Mouse (Mus musculus): Measurements from ENCODE around the gene Hexb. TPM values are rescaled to one million over a fixed set of nuclear protein-coding genes. Genes with fewer than 3 reads are reported as not detected.
"Not testable (repeated sequence)": the region's sequence is repeated elsewhere in the genome, so short reads cannot be mapped to it uniquely, and the experiment has no call there.

Hexb gene
- total RNA-seq, 2 experiments from 2014 or later = 111 to 112 TPM

DNA sequence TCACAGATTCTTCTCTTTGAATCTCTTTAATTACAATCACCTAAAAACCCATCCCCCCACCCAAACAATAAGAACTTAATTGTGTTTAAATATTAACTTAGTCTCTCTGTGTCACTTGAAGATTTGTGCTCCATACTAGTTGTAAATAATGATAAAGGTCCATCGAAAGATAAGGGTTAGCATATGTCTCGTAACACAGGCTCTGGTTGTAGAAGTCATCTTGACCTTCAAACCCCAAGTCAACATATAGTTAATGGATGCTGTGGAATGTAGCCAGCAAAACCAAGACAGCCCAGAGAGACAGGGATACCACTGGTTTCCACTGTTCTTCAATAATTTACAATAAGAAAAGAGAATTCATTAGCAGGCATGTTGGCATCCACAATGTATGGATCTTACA is 14.0 kb downstream of the Hexb start:
- no peak for DNase-seq (ENCODE audit: low spot score in 2 of 2)

DNA sequence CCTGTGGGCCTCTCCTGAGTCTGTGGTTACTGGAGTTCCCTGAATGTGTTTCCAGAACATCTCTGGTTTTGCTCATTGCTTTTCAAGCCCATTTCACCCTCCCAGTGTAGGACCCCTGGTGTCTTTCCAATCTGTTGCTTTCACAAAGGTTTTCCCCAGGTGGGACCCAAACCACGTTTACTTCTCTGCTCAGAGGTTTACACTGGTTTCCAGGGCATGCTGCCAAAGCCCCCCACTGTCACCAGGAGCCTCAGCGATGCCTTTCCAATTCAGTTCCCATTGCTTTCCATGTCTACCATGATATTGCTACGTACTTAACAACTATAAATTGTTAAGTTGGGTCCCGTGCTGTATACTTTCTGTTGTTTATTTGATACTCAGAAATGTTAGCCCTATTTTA is 15.3 kb downstream of the Hexb start:
- DNase-seq (ENCODE audit: low spot score in 2 of 2) = no peak

DNA sequence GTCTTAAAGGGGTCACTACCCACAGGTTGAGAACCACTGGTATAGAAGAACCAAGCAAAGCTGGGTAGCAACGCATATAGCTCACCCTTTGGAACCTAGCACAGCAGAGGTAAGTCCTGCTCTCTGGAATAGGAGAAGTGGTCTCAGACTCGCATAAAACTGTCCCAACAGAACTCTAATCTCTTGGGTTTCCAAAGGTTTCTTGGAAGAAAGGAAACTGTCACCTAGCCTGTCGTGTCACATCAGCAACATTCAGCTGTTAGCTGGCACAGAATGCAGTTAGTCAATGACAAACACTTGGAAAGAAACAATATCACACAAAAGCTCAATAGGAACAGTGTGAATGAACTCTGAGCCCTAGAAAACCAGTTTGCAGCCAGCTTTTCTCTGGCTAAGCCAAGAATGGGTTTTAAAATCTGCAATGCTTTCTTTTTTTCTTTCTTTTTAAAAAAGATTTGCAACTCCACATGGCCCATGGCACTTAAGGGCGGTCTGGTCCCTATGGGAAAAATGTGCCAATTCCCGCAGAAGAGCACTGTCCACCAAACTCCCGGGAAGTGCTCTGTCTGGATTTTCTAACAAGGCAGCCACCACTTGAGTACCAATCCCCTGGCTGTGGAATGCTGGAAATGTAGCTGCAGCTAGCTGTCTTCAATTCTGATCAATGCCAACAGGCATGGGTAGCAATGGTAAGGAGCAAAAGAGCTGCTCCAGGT is 17.9 kb downstream of the Hexb start:
- DNase-seq (ENCODE audit: low spot score in 2 of 2) = no peak

DNA sequence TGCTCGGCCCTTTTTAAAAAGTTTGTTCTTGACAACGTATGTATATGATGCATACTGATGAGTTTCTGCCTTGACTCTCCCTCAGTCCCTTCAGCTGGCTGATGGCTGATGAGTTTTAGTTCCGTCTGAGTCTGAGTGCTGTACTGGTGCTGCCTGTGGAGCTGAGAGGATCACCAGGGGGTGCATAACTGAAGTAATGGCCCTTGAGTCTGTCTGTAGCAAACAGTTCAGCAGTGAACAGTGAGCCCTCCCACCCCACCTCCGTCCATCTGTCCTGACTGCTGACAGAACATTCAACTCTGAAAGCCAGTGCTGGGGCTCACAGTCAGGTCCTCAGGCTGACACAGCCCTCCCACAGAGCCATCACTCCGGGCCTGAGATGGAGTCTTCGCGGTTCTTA is 19.2 kb downstream of the Hexb start:
- no peak for DNase-seq (ENCODE audit: low spot score in 2 of 2)

DNA sequence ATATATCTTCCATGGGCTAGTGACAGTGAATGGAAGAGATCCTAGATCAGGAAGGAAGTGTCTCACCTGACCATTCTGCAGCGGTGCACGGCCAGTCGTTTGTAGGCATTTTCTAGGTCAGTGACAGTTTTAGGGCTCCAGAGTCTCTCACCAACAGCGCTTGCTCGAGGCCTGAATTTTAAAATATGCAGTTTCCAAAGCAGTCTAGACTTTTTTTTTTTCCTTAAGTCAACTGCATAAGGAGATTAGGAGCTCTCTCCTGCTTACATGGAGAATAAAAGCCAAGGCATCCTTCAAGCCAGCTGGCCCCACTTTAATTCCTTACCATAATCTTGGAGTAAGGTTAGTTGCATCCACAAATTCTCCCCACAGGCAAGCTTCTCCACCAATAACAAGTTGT is 21.4 kb downstream of the Hexb start:
- DNase-seq (ENCODE audit: low spot score in 2 of 2) = no peak

DNA sequence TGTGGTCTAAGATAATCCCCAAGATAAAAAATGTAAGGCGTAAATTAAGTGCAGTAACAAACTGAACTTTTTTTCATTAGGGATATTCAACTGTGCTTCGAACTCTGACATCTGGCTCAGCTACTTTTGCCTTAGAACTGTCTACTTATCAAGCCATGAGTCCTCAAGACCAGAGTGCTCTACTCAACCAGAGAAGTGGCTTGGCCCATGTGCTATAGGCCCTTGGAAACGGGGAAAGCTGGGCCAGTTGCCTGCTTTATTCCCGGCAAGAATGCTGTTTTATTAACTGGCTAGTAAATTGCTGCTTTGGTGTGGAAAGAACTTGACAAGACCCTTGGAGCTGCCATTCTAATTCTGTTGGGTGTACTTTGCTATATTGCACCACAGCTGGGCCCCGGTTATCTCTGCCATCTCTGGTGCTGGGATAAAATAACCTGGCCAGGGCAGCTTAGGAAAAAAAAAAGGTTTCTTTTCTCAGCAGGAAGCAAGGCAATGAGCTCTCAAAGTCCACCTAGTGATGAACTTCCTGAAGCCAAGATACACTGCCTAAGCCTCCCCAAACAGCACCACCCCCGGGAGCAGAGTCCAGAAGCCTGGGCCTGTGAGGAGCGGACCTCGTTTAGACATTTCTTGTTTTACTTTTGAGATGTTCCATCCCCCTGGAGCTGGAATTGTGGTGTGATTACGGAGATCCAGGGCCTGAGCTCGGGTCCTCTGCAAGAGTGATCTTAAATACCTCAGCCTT is 22.5 kb downstream of the Hexb start:
- DNase-seq (ENCODE audit: low spot score in 2 of 2) = no peak

DNA sequence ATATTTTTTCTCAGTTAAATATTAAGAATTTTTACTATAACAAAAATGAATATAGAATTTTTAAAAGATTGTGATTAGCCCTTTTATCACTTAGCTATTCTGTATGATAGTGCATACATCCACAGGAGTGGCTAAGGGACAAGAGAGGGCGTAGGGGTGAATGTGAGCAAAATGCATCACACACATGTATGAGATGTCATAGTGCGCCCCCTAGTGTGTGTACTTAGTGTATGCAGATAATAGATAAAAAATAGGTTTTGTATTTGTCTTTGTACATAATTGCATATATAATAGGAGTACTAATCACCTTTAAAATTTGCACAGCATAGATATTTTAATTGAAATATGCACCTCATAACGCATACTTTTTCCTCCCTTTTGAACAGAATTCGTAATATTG is 52.3 kb downstream of the Hexb start:
- DNase-seq (ENCODE audit: low spot score in 2 of 2) = peak in 1 of 2 experiments; percentile 28

DNA sequence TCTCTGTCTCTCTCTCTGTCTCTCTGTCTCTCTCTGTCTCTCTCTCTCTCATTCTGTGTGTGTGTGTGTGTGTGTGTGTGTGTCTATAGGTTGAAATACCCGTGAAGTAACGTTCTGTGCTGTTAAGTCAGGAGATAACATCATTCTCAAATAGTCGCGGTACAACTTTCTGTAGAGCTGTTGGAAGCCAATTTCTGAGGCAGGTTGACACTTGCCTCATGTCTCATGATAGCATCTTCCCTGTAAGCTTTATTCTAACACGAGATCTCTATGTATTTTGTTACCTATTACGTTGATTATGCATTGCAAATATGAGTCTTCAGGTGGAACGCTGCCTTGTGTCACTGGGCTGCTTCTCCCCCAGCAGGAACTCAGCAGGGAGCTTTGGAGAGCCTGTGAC is 55.8 kb downstream of the Hexb start:
- DNase-seq (ENCODE audit: low spot score in 2 of 2) = no peak

DNA sequence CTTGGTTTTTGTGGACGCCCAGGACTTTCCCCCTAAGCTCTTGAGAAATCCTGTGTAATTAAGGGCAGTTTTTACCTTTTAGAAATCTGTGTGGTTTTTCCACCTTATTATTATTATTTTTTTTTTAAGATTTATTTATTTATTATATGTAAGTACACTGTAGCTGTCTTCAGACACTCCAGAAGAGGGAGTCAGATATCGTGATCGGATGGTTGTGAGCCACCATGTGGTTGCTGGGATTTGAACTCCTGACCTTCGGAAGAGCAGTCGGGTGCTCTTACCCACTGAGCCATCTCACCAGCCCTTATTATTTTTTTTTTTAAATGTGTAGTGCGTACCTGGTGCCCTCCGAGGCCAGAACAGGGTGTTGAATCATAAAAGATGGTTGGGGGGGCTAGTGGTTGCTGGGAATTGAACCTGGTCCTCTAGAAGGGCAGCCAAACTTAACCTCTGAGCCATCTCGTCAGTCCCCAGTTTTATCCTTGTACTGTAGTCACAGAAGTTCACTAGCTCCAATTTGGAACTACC is 59.7 kb downstream of the Hexb start:
- DNase-seq (ENCODE audit: low spot score in 2 of 2) = not testable (repeated sequence)

DNA sequence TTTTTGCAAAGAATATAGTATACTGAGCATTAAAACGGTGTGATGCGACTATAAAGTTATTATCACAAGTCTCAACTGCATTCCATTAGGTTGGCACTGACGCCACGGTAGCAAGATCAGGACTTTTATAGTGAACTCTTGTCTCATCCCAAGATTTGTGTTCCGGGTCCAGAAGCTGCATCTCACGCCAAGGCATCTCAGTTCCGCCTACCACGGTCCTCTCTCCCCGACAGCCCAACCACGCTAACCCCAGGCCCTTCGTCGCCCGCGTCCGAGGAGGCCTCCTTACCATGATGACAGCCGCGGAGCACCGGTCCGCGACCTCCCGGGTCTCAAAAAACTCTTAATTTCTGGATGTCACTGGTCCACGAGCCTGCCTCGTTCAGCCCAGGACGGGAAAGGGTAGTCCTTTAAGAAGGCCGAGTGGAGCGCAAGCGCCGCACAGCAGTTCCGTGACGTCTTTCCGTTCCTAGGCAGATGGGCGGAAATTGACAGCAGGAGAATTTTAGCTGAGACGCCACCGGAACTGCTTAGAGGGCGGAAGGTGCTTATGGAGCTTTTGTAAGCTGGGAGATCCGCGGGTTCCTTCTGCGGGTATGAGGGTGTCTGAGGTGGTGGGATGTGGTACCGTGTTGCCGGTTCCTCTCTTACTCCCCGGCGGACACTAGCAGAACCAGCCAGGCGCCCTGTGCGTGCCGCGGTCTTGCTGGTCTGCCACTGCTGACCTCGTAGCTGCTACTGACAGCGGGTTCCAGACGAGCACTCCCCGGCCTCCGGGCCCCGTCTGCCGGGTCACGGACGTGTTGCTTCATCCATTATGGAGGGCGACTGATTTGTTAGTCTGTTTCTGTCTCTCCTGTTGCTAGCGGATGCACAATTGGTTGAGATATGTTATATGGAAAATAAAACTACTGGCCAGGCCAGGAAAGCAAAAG is 60.4 kb downstream of the Hexb start, which contains the start of the genes Gfm2 and Nsa2:
Gene Gfm2, plus strand, starts transcription at position 472 of the 935 bp plus-strand sequence.
Gene Nsa2, minus strand, starts transcription at position 472 of the 935 bp plus-strand sequence.
- peak; percentile 94 to 95 for DNase-seq (ENCODE audit: low spot score in 2 of 2)

DNA sequence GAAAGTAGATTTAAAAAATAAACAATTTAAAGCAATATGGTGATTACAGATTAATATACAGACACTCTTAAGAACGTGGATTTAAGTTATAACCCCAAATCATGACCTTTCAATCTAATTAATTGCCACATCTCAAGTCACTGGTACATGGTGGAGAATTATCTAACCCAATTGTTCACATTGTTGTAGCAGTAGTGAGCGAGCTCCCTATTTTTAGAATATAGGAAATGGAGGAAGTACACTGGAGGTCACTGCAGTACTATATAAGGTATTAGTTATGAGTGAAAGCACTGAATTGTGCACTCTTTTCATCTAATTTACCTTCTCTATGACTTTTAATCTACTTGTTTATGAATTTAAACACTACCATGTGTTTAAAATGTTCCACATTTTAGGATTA is 67.7 kb downstream of the Hexb start:
- DNase-seq (ENCODE audit: low spot score in 2 of 2) = not testable (repeated sequence)

DNA sequence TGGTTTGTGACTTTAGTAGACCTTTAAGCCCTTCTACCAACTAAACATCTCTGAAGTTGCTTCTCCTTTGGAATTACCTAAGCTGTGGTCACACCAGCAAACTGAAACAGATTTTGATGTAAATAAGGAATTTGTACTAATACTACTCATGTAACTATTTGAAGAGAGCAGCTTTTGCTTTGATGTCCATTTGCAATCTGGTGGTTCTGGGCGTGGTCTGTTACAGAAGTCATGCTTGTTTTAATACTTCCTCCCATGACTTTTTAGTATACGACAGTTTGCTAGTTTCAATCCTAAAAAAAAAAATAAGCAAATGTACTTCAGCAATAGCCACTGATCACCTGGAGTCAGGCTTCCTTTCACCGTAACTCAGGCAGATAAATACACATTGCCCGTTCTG is 68.5 kb downstream of the Hexb start:
- DNase-seq (ENCODE audit: low spot score in 2 of 2) = not testable (repeated sequence)

Other genes with a start within 250 kb of the Hexb start
- not detected for gene 1700029F12Rik, start 164.0 kb downstream of the Hexb start, total RNA-seq (2021)
- gene Fam169a, start 131.1 kb downstream of the Hexb start, total RNA-seq (2021) = 10 to 100 TPM; 35.6 to 37.5 TPM
- 1 to 10 TPM in 1 of 2 experiments, not detected in 1; 5.0 TPM for gene Gm6169, start 99.1 kb downstream of the Hexb start, total RNA-seq (2021)
- gene Gfm2, start 60.4 kb downstream of the Hexb start, total RNA-seq (2021) = 10 to 100 TPM; 28.3 to 29.1 TPM
- gene Nsa2, start 60.4 kb downstream of the Hexb start, total RNA-seq (2021) = 10 to 100 TPM; 60.5 to 67.7 TPM
- gene Enc1, start 42.7 kb upstream of the Hexb start, total RNA-seq (2021) = 100 to 1,000 TPM; 582 to 626 TPM

Measured in layer of hippocampus, postnatal 14 days (tissue).